Mouse (Mus musculus): ENCODE measurements around the gene Fcrl5. TPM values are rescaled to one million over a fixed set of nuclear protein-coding genes. Genes with fewer than 3 reads are reported as not detected.

The Fcrl5 gene
- polyA plus RNA-seq (2021; fragmentation: Nextera tagmentation) = 0.04 TPM in 1 of 2 replicates, not detected in the other
- long read RNA-seq, experiment 1 = 0 reads
- long read RNA-seq, experiment 2 = 0 reads

DNA sequence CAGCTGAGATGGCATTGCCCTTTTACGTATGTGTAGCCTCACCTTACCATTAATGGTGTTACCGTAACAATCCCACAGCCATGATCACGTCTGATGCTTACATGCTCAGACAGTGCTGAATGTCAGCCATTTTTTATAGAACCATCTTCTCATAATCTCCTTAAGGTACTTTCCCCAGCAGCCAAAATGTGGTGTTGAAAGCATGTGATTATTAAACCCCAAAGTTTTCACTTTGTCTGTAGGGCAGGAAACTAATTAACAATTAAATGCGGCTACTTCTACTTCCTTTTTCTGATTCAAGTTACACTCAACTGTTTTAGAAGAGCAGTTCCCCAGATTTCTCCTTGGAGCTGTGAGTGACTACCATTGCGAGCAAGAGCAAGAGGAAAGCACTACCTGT, at the start of gene Fcrl5:
Gene Fcrl5 (plus strand): TSS at position 295 of the 400 bp plus-strand sequence.

DNA sequence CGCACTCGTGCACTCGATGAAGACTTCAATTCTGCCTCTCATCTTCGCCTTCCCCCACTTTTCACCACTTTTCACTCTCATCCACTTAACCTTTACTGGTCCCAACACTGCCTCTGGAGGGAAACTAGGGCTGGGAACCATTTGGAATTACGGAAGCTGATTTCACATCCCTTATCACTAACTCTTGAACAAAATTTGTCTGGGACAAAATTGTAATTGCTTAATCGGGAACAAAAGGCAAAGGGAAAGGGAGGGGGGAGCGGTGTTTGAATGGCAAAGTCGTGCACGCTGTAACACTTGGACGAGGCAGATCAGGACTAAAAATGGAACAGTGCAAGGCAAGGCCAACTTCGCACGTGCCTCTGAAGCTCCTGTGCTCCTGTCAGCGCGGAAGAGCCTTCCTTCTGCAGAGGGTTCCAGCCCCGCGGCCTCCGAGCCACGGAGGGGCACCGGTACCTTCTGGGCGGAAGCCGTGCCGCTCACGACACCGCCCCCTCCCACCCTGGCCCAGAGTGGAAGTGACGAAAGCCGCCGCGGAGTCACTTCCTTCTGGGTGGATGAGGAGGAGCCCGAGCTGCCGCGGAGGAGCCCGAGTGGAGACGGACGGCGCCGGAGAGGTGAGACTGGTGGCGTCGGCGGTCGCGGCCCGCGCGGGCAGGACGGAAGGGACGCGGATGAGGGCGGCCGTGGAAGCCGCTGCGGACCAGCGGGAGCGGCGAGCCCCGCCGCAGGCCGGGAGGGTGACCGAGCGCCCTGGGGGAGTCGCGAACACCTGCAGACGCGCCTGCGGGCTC, 89.7 kb downstream of the Fcrl5 start, which contains the start of gene Etv3:
Gene Etv3 (plus strand): TSS at position 365 of the 794 bp plus-strand sequence.

Other genes with a start within 250 kb of the Fcrl5 start
- 26.6 and 29.8 TPM in 2 replicates for gene Fcrls, start 172.0 kb upstream of the Fcrl5 start, polyA plus RNA-seq (2021; fragmentation: Nextera tagmentation)
- not detected in 2 replicates for gene Cd5l, start 77.9 kb upstream of the Fcrl5 start, polyA plus RNA-seq (2021; fragmentation: Nextera tagmentation)
- gene Fcrl1, start 59.4 kb upstream of the Fcrl5 start, polyA plus RNA-seq (2021; fragmentation: Nextera tagmentation) = 0.40 and 0.61 TPM in 2 replicates
- gene Etv3, start 89.6 kb downstream of the Fcrl5 start, polyA plus RNA-seq (2021; fragmentation: Nextera tagmentation) = 2.0 and 2.8 TPM in 2 replicates
- 4.0 and 9.7 TPM in 2 replicates for gene Arhgef11, start 181.8 kb downstream of the Fcrl5 start, polyA plus RNA-seq (2021; fragmentation: Nextera tagmentation)